Mouse (Mus musculus): ENCODE measurements around the gene 1110012L19Rik. TPM values are rescaled to one million over a fixed set of nuclear protein-coding genes. Genes with fewer than 3 reads are reported as not detected.
"Not testable (repeated sequence)": the region's sequence is repeated elsewhere in the genome, so short reads cannot be mapped to it uniquely, and the experiment has no call there.

The 1110012L19Rik gene
- polyA plus RNA-seq, 1 experiment from 2014 or later, result 25.9 TPM

- Histone ChIP-seq H3K4me2 (peak overlapping the region; percentile 59), H3K27ac (ENCODE audit: low read depth, low read length) (peak overlapping the region; percentile 54; the same call in 1 of the 2 replicates), H3K36me3 (ENCODE audit: control insufficient read depth, insufficient read depth, low read length) (no peaks in the 10 kb centered on the region), H3K4me1 (ENCODE audit: control insufficient read depth, insufficient read depth, low read length) (no peaks in the 10 kb centered on the region), H3K9ac (ENCODE audit: low read depth, low read length) (peak overlapping the region; percentile 70), H3K4me3 (ENCODE audit: low read depth, low read length) (peak overlapping the region; percentile 55), H3K9me3 (replicated peaks; ENCODE audit: control insufficient read depth, low read length) (no peaks in the 10 kb centered on the region), H3K27me3 (ENCODE audit: control insufficient read depth, insufficient read depth, low read length) (no peaks in the 10 kb centered on the region)
- WGBS (ENCODE audit: insufficient replicate concordance), result 13% methylated on average over 11 of the region's 11 CpGs
- ATAC-seq (replicated peaks; ENCODE audit: insufficient number of reproducible peaks, low FRiP score, low TSS enrichment), result peak; percentile 55; the same call in 1 of the 2 replicates
Measured at GRCm38 (mm10) chrX:70385962-70386351, 280 bp downstream of the 1110012L19Rik start.

GRCm38 (mm10) chrX:70392636-70393035 is 7.0 kb downstream of the 1110012L19Rik start:
- not testable (repeated sequence) for H3K4me1 ChIP-seq (ENCODE audit: control insufficient read depth, insufficient read depth, low read length); ATAC-seq (replicated peaks; ENCODE audit: insufficient number of reproducible peaks, low FRiP score, low TSS enrichment); H3K36me3 ChIP-seq (ENCODE audit: control insufficient read depth, insufficient read depth, low read length); H3K9me3 ChIP-seq (replicated peaks; ENCODE audit: control insufficient read depth, low read length); H3K4me3 ChIP-seq (ENCODE audit: low read depth, low read length); H3K4me2 ChIP-seq; H3K27me3 ChIP-seq (ENCODE audit: control insufficient read depth, insufficient read depth, low read length); H3K27ac ChIP-seq (ENCODE audit: low read depth, low read length); H3K9ac ChIP-seq (ENCODE audit: low read depth, low read length)

- not testable (repeated sequence) for H3K4me3 ChIP-seq (ENCODE audit: low read depth, low read length); H3K36me3 ChIP-seq (ENCODE audit: control insufficient read depth, insufficient read depth, low read length); H3K27me3 ChIP-seq (ENCODE audit: control insufficient read depth, insufficient read depth, low read length); H3K27ac ChIP-seq (ENCODE audit: low read depth, low read length); ATAC-seq (replicated peaks; ENCODE audit: insufficient number of reproducible peaks, low FRiP score, low TSS enrichment); H3K9me3 ChIP-seq (replicated peaks; ENCODE audit: control insufficient read depth, low read length); H3K9ac ChIP-seq (ENCODE audit: low read depth, low read length); H3K4me1 ChIP-seq (ENCODE audit: control insufficient read depth, insufficient read depth, low read length); H3K4me2 ChIP-seq
- WGBS (ENCODE audit: insufficient replicate concordance), result 68% methylated on average over 3 of the region's 3 CpGs
Measured at GRCm38 (mm10) chrX:70425473-70425872, 39.8 kb downstream of the 1110012L19Rik start.

Other genes starting within 250 kb of the 1110012L19Rik start
- 1.2 and 1.3 TPM in 2 replicates for gene Ids, start 20.8 kb upstream of the 1110012L19Rik start, polyA plus RNA-seq (2014; fragmentation: Nextera tagmentation; extraction: Ambion mirVana)
- 38.5 and 47.5 TPM in 2 replicates for gene Tmem185a, start 91.3 kb downstream of the 1110012L19Rik start, polyA plus RNA-seq (2014; fragmentation: Nextera tagmentation; extraction: Ambion mirVana)

Measured in heart, embryonic 11.5 days (tissue).